Mouse (Mus musculus): ENCODE measurements around the gene Syt7. TPM values are rescaled to one million over a fixed set of nuclear protein-coding genes. Genes with fewer than 3 reads are reported as not detected.

Gene Syt7
- total RNA-seq, 2 experiments from 2014 or later = not detected

- ATAC-seq (ENCODE audit: poor library complexity, severe bottlenecking) = no peak
Measured at GRCm38 (mm10) chr19:10387660-10388059, 1.2 kb upstream of the Syt7 start.

DNA sequence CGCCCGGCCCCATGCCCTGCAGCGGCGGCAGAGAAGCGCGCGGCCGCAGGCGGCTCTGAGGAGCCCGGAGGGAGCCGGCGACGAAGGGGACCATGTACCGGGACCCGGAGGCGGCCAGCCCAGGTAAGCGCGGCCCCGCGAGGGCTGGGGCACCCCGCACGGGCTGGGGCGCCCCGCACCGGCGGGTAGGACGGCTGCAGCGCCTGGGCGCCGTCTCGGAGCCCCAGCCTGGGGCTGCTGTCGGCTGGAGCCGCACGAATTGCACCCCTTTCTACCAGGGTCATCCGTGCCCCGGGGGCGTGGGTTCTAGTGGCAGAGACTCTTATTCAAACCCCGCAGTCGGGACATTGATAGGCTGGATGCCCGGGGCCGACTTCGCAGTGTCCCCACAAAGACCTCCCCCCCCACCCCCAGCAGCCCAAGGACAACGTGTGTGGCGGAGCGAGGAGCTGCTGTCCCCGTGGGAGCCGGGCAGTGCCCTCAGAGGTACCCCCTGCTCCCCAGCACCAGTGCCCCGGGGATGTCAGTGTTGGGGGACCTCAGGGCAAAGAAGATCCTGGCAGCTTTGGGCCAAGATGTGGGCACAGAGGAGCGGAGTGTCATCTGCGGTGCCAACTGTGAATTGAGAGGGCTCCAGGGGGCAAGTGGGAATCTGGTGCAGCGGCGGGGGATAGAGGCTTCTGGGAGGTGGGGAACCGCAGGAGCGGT is 655 bp downstream of the Syt7 start:
- ATAC-seq (ENCODE audit: poor library complexity, severe bottlenecking) = no peak

GRCm38 (mm10) chr19:10390099-10390680 is 1.3 kb downstream of the Syt7 start:
- ATAC-seq (ENCODE audit: poor library complexity, severe bottlenecking) = no peak

DNA sequence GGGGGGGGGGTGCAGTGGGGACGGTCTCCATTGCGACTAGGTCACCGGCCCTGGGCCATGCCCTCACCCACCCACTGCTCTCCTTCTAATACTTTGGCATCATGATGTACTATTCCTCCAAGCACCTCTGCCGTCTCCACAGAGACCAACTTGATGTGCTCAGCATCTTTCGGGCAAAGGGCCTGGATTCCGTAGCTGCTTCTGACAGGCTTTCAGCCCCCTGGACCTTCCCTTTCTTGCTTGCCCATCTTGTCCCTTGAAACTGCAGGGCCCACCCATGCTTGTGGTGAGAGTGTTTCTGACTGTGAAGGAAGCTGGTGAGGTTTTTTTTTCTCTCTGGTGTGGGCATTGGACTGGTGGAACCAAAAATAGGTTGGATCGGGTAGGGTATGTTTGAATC is 2.1 kb downstream of the Syt7 start:
- no peak for ATAC-seq (ENCODE audit: poor library complexity, severe bottlenecking)

DNA sequence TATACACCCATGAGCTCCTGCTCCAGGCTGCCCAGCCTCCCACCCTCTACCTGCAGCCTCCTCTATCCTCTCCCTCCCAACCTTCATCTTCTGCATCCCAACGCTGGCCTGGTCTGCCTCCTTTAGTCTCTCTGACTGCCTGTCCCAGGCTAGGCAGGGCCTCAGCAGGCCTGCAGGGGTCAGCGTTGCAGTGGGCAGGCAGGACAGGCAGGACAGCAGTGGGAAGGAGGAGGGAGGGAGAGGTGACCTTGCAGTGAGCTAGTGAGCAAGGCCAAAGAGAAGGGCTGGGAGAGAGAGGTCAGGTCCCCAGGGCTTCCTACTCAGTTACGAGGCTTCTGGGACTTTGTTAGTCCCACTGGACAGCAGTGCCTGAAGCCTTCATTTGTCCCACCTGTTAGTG is 3.1 kb downstream of the Syt7 start:
- no peak for ATAC-seq (ENCODE audit: poor library complexity, severe bottlenecking)

GRCm38 (mm10) chr19:10393471-10393870 is 4.6 kb downstream of the Syt7 start:
- no peak for ATAC-seq (ENCODE audit: poor library complexity, severe bottlenecking)

- no peak for ATAC-seq (ENCODE audit: poor library complexity, severe bottlenecking)
Measured at GRCm38 (mm10) chr19:10393874-10394500, 5.1 kb downstream of the Syt7 start.

- ATAC-seq (ENCODE audit: poor library complexity, severe bottlenecking) = no peak
Measured at GRCm38 (mm10) chr19:10395174-10395573, 6.3 kb downstream of the Syt7 start.

- ATAC-seq (ENCODE audit: poor library complexity, severe bottlenecking) = no peak
Measured at GRCm38 (mm10) chr19:10396962-10397361, 8.1 kb downstream of the Syt7 start.

GRCm38 (mm10) chr19:10397479-10398153 is 8.7 kb downstream of the Syt7 start:
- ATAC-seq (ENCODE audit: poor library complexity, severe bottlenecking) = no peak

GRCm38 (mm10) chr19:10398296-10398695 is 9.4 kb downstream of the Syt7 start:
- ATAC-seq (ENCODE audit: poor library complexity, severe bottlenecking) = no peak

DNA sequence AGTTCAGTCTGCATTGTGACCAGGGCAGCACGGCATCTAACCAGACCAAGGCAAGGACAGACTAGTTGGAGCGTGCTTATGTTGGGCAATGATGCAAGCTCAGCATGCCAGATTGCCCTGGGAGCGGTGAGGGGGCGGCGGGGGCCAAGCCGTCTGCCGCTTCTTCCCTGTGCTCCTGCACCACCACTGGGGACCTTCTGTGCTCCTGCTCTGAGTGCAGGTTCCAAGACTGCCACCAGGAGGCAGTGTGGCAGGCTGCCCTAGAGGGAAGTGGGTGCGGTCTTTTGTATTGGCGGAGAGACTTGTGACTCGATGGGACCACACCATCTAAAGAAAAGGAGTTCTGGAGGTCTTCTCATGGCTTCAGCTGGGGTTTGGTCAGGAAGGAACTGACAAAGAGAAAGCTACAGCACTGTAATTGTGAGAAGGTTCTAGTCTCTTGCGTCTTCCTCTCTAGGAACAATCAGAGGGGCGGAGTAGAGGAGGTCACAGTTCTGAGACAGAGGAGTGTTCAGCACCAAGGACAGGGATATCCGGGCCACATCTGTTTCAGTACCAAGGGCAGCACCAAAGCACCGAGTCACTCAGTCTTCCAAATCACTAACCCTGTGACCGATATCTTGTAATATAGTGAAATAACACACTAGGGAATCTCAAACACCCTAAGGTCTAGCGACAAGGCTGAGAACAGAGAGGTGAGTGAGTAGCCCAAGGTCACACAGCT is 14.0 kb downstream of the Syt7 start:
- no peak for ATAC-seq (ENCODE audit: poor library complexity, severe bottlenecking)

GRCm38 (mm10) chr19:10403593-10404380 is 14.9 kb downstream of the Syt7 start:
- no peak for ATAC-seq (ENCODE audit: poor library complexity, severe bottlenecking)

DNA sequence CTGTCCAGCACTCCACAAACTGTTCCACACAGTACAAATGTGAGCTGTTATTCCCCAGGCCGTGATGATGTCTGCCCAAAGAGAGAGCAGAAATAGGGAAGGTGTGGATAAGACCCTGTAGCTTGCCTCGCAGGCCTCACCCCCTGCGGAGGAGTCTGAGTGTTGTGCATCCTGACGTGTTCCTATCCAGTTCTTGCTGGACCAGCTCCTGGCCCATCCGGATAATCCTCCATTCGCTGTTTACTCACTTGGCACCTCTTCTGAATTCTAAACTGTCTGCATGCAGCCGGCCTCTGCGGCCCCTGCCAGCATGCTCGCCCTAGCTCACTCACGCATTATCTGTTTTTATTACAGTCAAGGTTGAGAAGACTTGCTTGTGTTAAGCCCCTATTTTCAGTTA is 15.5 kb downstream of the Syt7 start:
- ATAC-seq (ENCODE audit: poor library complexity, severe bottlenecking) = no peak

DNA sequence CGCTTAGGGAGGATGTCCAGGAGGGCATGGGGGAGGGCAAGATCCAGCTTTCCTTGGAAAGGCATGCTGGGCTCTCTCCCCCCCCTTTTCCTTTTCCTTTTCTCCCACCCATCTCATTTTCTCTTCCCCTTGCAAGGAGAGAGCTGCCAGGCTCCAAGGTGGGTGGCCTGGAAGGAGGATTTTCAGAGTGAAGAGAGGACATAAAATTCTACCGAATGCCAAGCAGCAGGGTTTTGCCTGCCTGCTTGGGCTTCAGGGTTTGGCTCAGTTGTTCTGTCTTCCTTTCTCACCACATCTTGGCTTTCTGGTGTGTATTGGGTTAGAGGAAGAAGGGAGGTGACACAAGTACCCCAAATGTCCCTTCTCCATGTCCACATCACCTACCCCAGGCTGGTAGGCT is 16.0 kb downstream of the Syt7 start:
- ATAC-seq (ENCODE audit: poor library complexity, severe bottlenecking) = no peak

GRCm38 (mm10) chr19:10413701-10414242 is 24.9 kb downstream of the Syt7 start:
- ATAC-seq (ENCODE audit: poor library complexity, severe bottlenecking) = no peak

GRCm38 (mm10) chr19:10415508-10415907 is 26.6 kb downstream of the Syt7 start:
- no peak for ATAC-seq (ENCODE audit: poor library complexity, severe bottlenecking)

DNA sequence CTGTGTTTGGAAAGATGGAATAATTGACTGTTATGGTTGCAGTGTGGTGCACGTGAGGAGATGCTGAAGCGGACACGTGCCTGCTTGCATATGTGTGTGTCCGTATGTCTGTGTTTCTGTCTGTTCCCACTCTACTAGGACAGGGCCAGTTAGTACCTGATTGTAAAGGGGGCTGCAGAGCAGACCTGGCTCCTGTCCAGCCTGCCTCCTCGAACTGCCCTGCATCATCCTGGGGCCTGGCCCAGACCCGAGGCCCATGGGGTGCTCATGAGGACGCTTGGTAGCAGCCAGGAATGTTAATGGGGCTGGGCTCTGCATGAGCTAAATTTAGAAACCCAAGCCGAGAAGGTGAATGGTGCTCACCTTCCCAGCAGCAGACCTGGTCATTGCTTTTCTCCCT is 28.0 kb downstream of the Syt7 start:
- no peak for ATAC-seq (ENCODE audit: poor library complexity, severe bottlenecking)

DNA sequence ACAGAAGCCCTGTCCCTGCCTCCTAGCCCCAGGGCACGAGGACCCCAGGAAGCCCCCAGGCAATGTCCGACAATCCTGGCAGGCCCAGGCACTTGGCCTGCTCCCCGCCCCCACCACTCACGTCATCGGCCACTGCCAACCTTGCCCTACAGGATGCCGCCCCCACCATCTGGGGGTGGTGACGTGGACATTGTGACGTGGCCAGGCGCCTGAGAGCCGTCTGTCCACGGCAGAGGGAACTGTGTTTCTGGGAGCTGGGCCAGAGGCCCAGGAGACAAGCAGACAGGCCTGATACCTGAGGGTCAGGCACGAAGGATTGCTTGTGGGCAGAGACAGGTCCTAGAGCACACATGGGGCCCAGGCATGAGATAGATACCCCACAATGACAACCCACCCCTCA is 28.5 kb downstream of the Syt7 start:
- ATAC-seq (ENCODE audit: poor library complexity, severe bottlenecking) = no peak
